Mouse (Mus musculus) liver, embryonic 14.5 days (tissue): ENCODE measurements around the gene Ppil1. TPM values are rescaled to one million over a fixed set of nuclear protein-coding genes. Genes with fewer than 3 reads are reported as not detected.
"Not testable (repeated sequence)": the region's sequence is repeated elsewhere in the genome, so short reads cannot be mapped to it uniquely, and the experiment has no call there.

Source experiments
- ATAC-seq: fragments of 200-750 bp; cut with Nextera tagmentation; 2 replicates; pipeline ENCODE4 v1.8.0; 2017; ENCODE audit warnings: moderate number of reproducible peaks, mild to moderate bottlenecking, moderate library complexity; ENCODE audit not compliant: insufficient read depth
- DNase-seq, 3 experiments: peaks; one replicate each; pipeline ENCODE4 v3.0.0-alpha.2; 2012 to 2013; ENCODE audit warnings: low read depth in 3 of 3, low spot score in 3 of 3
- H3K27ac ChIP-seq: fragments of 300-500 bp; sonication (generic); 2 replicates; pipeline ENCODE4 v1.5.1; 2014; ENCODE audit warnings: moderate library complexity, mild to moderate bottlenecking, control low read depth, inconsistent platforms
- H3K27me3 ChIP-seq: fragments of 300-500 bp; sonication (generic); 2 replicates; pipeline ENCODE4 v1.6.1; 2014; ENCODE audit warnings: mild to moderate bottlenecking, low read length, moderate library complexity; ENCODE audit not compliant: control insufficient read depth, insufficient read depth
- H3K36me3 ChIP-seq: fragments of 300-500 bp; sonication (generic); replicated peaks from 2 replicates; pipeline ENCODE4 v1.6.1; 2014; ENCODE audit warnings: low read depth; ENCODE audit not compliant: control insufficient read depth, insufficient read depth
- H3K4me1 ChIP-seq, 2 experiments: fragments of 200-500 bp in 1 of 2; fragments of 300-500 bp in 1 of 2; sonication (generic) in 1 of 2; replicated peaks; 2 replicates each; pipeline ENCODE4 v1.6.1; 2012 to 2014; ENCODE audit warnings: antibody characterized with exemption in 1 of 2, inconsistent platforms in 1 of 2, low read length in 1 of 2; ENCODE audit not compliant: control insufficient read depth in 2 of 2, insufficient read depth in 2 of 2
- H3K4me2 ChIP-seq: fragments of 300-500 bp; sonication (generic); 2 replicates; pipeline ENCODE4 v1.6.1; 2014; ENCODE audit warnings: low read depth, mild to moderate bottlenecking, control low read depth, moderate library complexity
- H3K4me3 ChIP-seq, 2 experiments: fragments of 200-500 bp in 1 of 2; fragments of 300-500 bp in 1 of 2; sonication (generic) in 1 of 2; 2 replicates each; pipeline ENCODE4 v1.5.1; 2012 to 2014; ENCODE audit warnings: low read depth in 2 of 2, low read length in 2 of 2, mild to moderate bottlenecking in 2 of 2, control low read depth in 1 of 2, inconsistent platforms in 1 of 2, moderate library complexity in 1 of 2; ENCODE audit not compliant: insufficient read depth in 1 of 2
- H3K9ac ChIP-seq: fragments of 300-500 bp; sonication (generic); replicated peaks from 2 replicates; pipeline ENCODE4 v1.6.1; 2014; ENCODE audit warnings: mild to moderate bottlenecking, control low read depth, moderate library complexity
- H3K9me3 ChIP-seq: fragments of 300-500 bp; sonication (generic); 2 replicates; pipeline ENCODE4 v1.6.1; 2016; ENCODE audit warnings: low read length, mixed read lengths; ENCODE audit not compliant: control insufficient read depth
- CTCF ChIP-seq: IDR thresholded peaks from 2 replicates; pipeline ENCODE4 v1.5.1; 2016; ENCODE audit warnings: antibody characterized with exemption, low read depth, control low read depth
- EP300 ChIP-seq: IDR thresholded peaks from 2 replicates; pipeline ENCODE4 v1.6.1; 2016; ENCODE audit warnings: antibody characterized with exemption, low read depth
- WGBS: fragments of 180-500 bp; shearing (Covaris S2); extraction: QIAGEN DNeasy Blood & Tissue Kit; methylation state at CpG from one replicate; pipeline ENCODE4 v1.1.7; 2014; ENCODE audit not compliant: insufficient replicate concordance; 5-methylcytosine and 5-hydroxymethylcytosine counted together
- polyA plus RNA-seq, 2 experiments: library from polyadenylated mRNA; depleted of rRNA in 1 of 2; stranded (reverse) in 1 of 2; unstranded in 1 of 2; fragments of >200 nt; fragmentation: Nextera tagmentation in 1 of 2; extraction: Ambion mirVana in 1 of 2; gene quantifications; 2 replicates each; pipeline versions ENCODE4 v1.2.1 to v1.2.3; 2012 to 2014

Gene Ppil1
- polyA plus RNA-seq, 2 experiments, result 46.2 to 84.7 TPM

DNA sequence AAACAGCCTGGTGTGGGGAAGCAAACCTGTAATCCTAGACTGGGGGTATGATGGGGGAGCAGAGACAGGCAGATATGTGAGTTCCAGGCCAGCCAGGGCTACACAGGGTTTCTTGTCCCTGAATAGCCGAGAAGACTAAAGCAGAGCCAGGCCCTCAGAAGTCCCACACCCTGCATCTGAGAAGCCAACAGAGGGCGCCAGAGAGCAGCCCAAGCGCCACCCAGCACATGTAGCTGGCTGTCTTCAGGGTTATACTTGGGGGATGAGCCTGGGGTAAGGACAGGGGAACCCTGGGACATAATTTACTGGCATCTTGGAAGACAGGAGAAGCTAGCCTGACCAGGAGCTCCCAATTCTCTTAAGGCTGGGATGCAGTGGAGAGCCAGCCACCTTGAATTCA is 4.5 kb downstream of the Ppil1 start:
- Histone ChIP-seq H3K9me3 (no peaks in the 10 kb centered on the region), H3K4me1 (peaks cover 9 to 22% of the 10 kb centered on the region in 2 experiments; a peak in 3 of 4 replicates), H3K4me2 (peak overlapping the region; percentile 16; the same call in 1 of the 2 replicates), H3K27me3 (no peaks in the 10 kb centered on the region), H3K27ac (no peak overlapping the region), H3K36me3 (peaks cover 55% of the 10 kb centered on the region), H3K9ac (no peak overlapping the region), H3K4me3 (no peak overlapping the region)
- no peak for TF ChIP-seq EP300
- TF ChIP-seq CTCF, result peak; percentile 99
- WGBS, result 3% methylated on average over 3 of the region's 3 CpGs
- DNase-seq (peak; percentile 55 to 66 (median 63)), ATAC-seq (peak; percentile 32; the same call in 1 of the 2 replicates)

DNA sequence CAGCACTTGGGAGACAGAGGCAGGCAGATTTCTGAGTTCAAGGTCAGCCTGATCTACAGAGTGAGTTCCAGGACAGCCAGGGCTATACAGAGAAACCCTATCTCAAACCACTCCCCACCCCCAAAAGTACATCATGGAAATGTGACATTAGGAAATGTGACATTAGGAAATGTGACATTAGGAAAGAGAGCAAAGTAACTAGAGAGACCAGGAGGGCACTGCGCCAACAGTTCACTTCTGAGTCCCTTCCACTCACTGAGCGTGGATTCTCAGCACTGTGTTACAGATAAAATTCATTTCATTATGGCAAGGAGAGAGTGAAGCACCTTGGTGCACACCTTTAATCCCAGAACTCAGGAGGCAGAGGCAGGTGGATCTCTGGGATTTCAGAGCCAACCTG is 5.1 kb downstream of the Ppil1 start:
- Histone ChIP-seq H3K4me3 (no peak overlapping the region), H3K4me2 (no peak overlapping the region), H3K27me3 (no peaks in the 10 kb centered on the region), H3K9me3 (no peaks in the 10 kb centered on the region), H3K9ac (no peak overlapping the region), H3K4me1 (peaks cover 9 to 18% of the 10 kb centered on the region in 2 experiments; a peak in 3 of 4 replicates), H3K36me3 (peaks cover 60% of the 10 kb centered on the region), H3K27ac (no peak overlapping the region)
- no peak for ATAC-seq
- TF ChIP-seq CTCF (no peak), EP300 (no peak)
- WGBS, result 80% methylated on average over 2 of the region's 2 CpGs
- no peak for DNase-seq

DNA sequence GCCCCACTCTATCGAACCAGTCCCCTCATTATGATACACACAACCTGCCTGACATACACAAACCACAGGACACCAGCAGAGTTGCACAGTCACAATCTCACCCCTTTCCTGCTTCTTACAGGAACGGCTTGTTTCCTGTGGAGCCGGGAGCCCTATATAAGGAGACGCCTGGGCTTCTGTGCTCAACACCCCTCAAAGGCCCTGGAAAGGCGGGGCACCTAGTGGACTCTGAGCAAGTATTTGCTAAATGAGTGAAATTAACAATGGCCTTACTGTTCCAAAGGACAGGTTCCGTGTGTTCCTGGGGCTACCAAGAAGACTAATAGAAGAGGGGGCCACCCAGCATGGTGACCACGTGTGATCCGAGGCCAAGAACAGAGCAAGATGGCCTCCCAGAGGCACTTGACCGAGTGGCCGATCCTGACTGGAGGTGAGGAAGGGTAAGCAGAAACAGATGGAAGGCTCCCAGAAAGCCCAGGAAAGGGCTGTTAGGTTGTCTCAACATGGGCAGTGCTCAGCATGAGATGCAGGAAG is 5.9 kb downstream of the Ppil1 start:
- TF ChIP-seq EP300 (no peak), CTCF (no peak)
- Histone ChIP-seq H3K27ac (no peak overlapping the region), H3K36me3 (peaks cover 63% of the 10 kb centered on the region), H3K27me3 (no peaks in the 10 kb centered on the region), H3K4me1 (peaks cover 9 to 18% of the 10 kb centered on the region in 2 experiments; a peak in 3 of 4 replicates), H3K9me3 (no peaks in the 10 kb centered on the region), H3K4me3 (no peak overlapping the region), H3K9ac (no peak overlapping the region), H3K4me2 (no peak overlapping the region)
- no peak for DNase-seq
- WGBS, result 80% methylated on average over 10 of the region's 10 CpGs
- no peak for ATAC-seq

DNA sequence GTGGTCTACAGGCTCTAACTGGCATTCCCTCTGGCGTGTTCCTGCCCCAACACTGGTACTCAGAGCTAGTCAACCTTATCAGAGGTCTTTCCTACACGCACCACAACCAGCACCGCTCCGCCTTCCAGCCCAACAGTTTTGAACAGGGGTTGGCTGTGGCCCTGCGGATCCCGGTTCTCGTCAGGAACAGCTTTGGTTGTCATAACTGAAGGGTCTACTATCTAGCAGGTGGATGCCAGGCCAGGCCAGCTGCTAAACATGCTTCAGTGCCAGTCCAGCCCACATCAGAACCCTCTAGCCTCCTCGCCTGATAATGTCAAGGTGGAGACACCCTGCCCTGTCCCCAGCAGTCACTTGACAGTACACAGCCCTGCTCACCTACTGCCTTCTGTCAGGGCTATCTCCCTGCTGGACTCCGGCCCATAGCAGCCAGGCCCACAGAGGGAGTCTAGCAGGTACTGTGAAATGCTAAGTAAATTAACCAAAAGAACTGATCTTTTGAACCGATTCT is 6.9 kb downstream of the Ppil1 start:
- no peaks in the 10 kb centered on the region for H3K9me3 ChIP-seq
- H3K27ac ChIP-seq, result no peak overlapping the region
- no peak overlapping the region for H3K9ac ChIP-seq
- ATAC-seq (no peak), DNase-seq (no peak)
- no peak for TF ChIP-seq CTCF
- TF ChIP-seq EP300, result no peak
- 78% methylated on average over 10 of the region's 10 CpGs for WGBS
- peaks cover 4 to 17% of the 10 kb centered on the region in 2 experiments; a peak in 3 of 4 replicates for H3K4me1 ChIP-seq
- peaks cover 68% of the 10 kb centered on the region for H3K36me3 ChIP-seq
- H3K4me3 ChIP-seq, result no peak overlapping the region
- H3K27me3 ChIP-seq, result no peaks in the 10 kb centered on the region
- no peak overlapping the region for H3K4me2 ChIP-seq

DNA sequence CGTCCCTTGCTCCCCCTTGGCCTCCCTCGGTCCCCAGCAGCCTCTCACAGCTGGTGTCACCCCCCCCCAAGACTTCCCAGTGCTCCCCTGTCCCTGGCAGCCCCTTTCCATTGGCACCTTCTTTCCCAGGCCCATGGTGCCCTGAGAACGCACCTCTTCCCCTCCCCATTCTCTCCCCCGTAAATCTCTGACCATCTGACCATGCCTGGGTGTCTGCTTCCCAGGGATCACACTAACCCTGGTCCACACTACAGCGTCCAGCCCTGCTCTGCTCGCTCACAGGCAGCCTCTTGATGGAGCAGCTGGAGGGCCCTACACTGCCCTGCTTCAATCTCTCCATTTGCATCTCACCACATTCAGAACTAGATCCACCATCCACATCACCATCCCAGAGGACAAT is 7.5 kb downstream of the Ppil1 start:
- no peak overlapping the region for H3K9ac ChIP-seq
- no peak overlapping the region for H3K4me2 ChIP-seq
- no peaks in the 10 kb centered on the region for H3K9me3 ChIP-seq
- peaks cover 72% of the 10 kb centered on the region for H3K36me3 ChIP-seq
- H3K4me1 ChIP-seq, result peaks cover 2 to 14% of the 10 kb centered on the region in 2 experiments; a peak in 3 of 4 replicates
- no peak for ATAC-seq
- no peak overlapping the region for H3K4me3 ChIP-seq
- no peak for TF ChIP-seq EP300
- no peaks in the 10 kb centered on the region for H3K27me3 ChIP-seq
- no peak overlapping the region for H3K27ac ChIP-seq
- WGBS, result 80% methylated on average over 6 of the region's 6 CpGs
- DNase-seq, result no peak

DNA sequence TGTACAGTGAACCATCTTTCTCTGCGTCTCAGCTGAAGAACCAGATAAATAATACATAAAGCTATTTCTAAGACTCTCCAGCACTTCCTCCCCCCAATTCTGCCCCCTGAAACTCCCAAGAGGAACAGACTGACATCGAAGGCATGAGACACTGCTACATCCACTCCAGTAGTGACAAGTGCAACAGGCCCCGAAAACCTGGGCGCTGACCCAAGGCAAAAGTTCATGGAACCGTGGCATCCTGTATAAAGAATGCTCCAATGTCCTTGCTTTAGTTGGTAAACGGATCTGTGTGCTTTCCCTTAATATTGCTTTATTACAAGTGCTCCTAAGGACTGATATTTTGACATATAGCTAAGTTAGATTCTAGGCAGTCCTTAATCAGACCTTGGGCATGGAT is 9.2 kb downstream of the Ppil1 start:
- not testable (repeated sequence) for H3K4me1 ChIP-seq

More for the DNA sequence above, 9.2 kb downstream of the Ppil1 start:
- not testable (repeated sequence) for H3K9ac ChIP-seq, H3K9me3 ChIP-seq, H3K4me2 ChIP-seq, ATAC-seq, H3K27me3 ChIP-seq, H3K4me3 ChIP-seq, DNase-seq, H3K27ac ChIP-seq
- H3K36me3 ChIP-seq, result peaks cover 74% of the 10 kb centered on the region
- WGBS, result 87% methylated on average over 6 of the region's 6 CpGs
